Mouse (Mus musculus): ENCODE results near the gene Fam83d. TPM values are rescaled to one million over a fixed set of nuclear protein-coding genes. Genes with fewer than 3 reads are reported as not detected.

Gene Fam83d
- 6.7 and 6.8 TPM in 2 replicates for polyA plus RNA-seq (2012; rRNA removed)

DNA sequence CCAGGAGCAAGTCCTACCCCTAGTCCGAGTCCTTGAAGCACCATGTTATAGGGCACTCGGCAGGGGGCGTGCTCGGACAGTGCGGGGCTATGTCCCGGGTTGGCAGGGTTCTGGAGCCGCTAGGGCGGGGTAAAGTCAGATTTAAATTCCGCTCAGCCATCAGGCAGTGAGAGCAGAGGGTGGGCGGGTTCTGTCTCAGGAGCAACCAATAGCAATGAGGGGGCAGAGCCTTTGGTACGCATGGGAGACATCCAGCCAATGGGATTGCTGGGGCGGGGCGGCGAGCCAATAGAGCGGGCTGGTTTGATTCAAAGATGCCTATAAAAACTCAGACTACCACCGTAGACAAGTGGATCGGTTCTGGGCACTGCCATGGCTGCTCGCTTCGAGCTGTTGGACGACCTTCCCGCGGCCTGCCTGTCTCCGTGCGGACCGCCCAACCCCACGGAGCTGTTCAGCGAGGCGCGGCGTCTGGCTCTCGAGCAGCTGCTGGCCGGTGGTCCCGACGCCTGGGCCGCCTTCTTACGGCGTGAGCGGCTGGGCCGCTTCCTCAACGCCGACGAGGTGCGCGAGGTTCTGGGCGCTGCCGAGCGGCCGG, at the start of gene Fam83d:
Gene Fam83d (plus strand): TSS at position 352 of the 598 bp plus-strand sequence.

DNA sequence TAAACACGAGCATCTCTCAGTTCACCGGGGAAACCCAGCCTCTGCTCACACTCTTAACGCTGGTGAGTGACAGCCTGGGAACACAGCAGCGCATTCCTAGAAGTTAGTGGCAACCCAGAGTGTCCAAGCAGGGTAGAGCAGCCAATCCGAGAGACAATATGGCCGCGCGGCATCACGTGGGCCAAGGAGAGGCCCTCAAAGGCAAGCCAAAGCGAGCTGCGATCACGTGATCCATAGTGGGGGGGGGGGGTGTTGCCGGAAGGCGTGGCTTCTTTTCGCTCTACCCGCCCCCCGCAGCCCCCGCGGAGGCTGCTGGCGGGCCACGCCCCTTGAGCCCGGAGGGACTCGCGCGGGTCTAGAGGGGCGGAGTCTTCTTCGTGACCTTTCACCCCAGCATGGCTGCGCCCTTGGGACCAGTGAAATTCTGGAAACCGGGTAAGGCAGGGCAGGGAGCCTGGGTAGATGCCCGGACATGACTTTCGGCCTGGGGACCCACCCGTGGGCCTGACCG, 26.7 kb downstream of the Fam83d start, which contains the start of gene Dhx35:
Gene Dhx35 (plus strand): TSS at position 314 of the 511 bp plus-strand sequence.

Other genes with a start within 250 kb of the Fam83d start
- gene Slc32a1, start 157.3 kb upstream of the Fam83d start, polyA plus RNA-seq (2012; rRNA removed), result 76.2 and 93.5 TPM in 2 replicates
- 10.2 and 11.5 TPM in 2 replicates for gene Actr5, start 143.2 kb upstream of the Fam83d start, polyA plus RNA-seq (2012; rRNA removed)
- gene Ppp1r16b, start 102.7 kb upstream of the Fam83d start, polyA plus RNA-seq (2012; rRNA removed), result 8.8 and 10.4 TPM in 2 replicates
- 31.0 and 34.6 TPM in 2 replicates for gene Dhx35, start 26.7 kb downstream of the Fam83d start, polyA plus RNA-seq (2012; rRNA removed)

Measured in central nervous system, embryonic 18 days (tissue).